Mouse (Mus musculus): Measurements from ENCODE around the gene Gm20388.

GRCm38 (mm10) chr8:123415967-123416943, 3505.6 kb downstream of the Gm20388 start:
- TF ChIP-seq POLR2A (IDR thresholded peaks at IDR 0.05; ENCODE audit: borderline replicate concordance, insufficient read depth, low read length) (no peak), CTCF (IDR thresholded peaks at IDR 0.05; ENCODE audit: borderline replicate concordance, insufficient read depth, low read depth, low read length) (no peak)
